Mouse (Mus musculus) gastrocnemius, adult 8-10 months (tissue): Measurements from ENCODE around the gene Ubald1. TPM values are rescaled to one million over a fixed set of nuclear protein-coding genes. Genes with fewer than 3 reads are reported as not detected.
A peak's percentile ranks its signal among the peaks of the same experiment; 100 is the strongest.

ENCODE experiments used
- DNase-seq, 2 experiments: peaks; one replicate each; pipeline ENCODE4 v3.0.0; 2022; ENCODE audit warnings: low spot score in 2 of 2
- total RNA-seq, 4 experiments: library from RNA; stranded (reverse); gene quantifications; 2 replicates each; pipeline ENCODE4 v1.2.4; 2022

Gene Ubald1
- total RNA-seq, 4 experiments from 2014 or later: 28.6 to 40.8 (median 34.3) TPM

GRCm38 (mm10) chr16:4899711-4900110, 19.6 kb upstream of the Ubald1 start:
- DNase-seq: no peak

GRCm38 (mm10) chr16:4898881-4899280, 18.8 kb upstream of the Ubald1 start:
- no peak for DNase-seq

GRCm38 (mm10) chr16:4897146-4897730, 17.1 kb upstream of the Ubald1 start:
- DNase-seq: no peak

- DNase-seq: peak in 1 of 2 experiments; percentile 52
Observed at GRCm38 (mm10) chr16:4896249-4897027, 16.3 kb upstream of the Ubald1 start.

DNA sequence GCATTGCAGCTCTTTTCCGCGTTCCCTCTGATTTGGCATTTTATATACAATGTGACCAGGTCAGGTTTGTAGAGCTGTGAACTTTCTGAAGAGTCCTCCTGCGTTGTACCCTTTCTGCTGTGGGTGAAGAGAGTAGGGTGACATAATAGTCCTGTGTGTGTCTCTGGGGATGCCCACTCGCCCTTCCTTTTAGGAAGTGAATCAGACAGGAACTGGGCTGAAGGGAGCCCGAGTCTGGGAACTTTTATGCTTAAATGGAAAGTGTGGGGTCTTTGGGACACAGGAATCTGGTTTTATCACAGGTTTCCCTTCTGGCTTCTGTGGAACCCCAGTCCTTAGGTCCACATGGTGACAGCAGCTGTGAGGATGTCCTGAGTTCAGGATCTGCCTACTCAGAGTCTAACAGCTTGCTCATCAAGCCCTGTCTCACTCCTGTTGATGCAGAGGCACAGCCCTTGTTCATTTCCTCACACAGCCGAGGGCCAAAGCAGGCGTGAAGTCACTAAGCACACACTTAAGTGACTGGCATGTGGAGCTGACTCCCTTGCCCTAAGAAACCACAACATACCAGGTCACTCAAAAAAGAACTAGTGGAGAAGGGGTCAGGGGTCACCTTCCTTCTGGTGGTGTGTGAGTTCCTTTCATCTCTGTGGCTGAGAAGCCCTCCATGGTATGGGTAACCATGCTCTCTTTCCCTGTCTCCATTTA, 14.2 kb upstream of the Ubald1 start:
- DNase-seq: no peak

DNA sequence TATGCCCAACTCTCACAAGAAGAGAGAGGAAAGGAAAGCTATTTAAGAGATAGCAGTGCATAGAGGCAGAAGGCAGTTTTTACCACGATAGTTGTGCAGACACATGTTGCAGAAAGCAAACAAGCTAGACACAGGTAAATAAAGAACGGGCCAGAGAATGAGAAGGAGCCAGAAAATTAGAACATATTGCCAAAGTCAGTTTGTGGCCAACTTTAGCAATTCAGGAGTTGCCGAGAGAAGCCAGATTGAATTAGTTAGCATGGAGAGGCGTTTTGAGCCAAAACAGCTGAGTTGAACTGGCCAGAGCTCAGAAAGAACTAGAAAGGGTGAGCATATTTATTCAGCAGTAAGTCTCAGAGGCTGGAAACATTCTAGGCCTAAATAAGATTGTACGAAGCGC, 12.1 kb upstream of the Ubald1 start:
- no peak for DNase-seq

DNA sequence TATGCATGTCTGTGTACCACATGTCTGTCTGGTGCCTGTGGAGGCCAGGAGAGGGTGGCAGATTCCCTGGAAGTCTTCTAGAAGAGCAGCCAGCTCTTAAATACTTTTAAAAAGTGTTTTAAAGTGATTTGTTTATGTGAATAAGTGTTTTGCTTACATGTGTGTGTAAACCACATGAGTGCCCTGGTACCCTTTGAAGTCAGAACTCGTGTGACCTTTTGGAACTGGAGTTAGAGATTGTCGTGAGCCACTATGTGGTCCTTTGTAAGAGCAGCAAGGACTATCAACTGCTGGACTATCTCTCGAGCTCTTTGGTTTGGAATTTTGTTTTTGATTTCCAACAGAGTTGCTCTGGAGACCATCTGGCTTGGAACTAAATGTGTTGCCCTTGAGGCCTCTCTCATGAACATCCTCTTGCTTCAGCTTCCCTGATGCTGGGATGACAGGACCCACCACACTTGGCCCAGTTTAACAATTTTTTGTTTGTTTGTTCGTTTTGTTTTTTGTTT, 10.1 kb upstream of the Ubald1 start:
- DNase-seq: no peak

GRCm38 (mm10) chr16:4886690-4887020, 6.5 kb upstream of the Ubald1 start:
- DNase-seq: no peak

DNA sequence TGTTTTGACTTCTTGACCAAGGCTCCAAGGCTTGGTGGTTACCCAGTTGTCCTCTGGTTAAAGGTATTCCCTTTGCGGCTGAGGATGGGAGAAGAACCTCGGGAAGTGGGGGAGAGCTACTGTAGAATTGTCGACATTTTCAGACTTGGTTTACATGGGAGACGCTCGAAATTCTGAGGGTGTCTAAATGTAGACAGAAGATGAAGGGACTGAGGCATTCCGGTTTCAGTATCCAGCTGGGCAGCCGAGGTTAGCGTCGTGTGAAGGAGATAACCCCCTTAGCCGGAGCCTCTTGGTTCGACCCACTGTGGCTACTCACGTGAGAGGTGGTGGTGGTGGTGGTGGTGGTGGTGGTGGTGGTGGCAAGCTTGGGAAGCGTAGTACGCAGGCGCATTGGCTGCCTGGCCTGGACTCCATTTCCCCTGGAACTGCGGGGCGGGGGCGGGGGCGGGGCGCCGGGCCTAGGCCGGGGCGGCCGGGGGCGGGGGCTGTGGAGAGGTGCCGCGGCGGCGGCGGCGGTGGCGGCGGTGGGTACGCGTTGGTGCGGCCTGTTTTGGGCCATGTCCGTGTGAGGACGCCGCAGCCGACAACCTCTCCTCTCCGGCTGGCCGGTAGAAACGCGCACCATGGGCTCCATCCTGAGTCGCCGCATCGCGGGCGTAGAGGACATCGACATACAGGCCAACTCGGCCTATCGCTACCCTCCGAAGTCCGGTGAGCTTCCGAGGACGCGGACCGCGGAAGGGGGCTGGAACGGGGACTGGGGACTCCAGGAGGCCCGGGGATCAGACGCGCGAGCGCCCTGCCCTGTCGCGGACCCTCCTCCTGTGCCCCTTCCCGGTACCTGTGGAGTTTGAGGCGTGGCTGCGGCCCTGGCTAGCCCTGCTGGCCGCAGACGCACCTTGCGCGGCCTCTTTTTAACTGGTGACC, 5.9 kb upstream of the Ubald1 start, which contains the start of gene Mgrn1:
Mgrn1 (plus strand) TSS at position 490 of the 930 bp plus-strand sequence.
- DNase-seq: peak; percentile 69 to 84

GRCm38 (mm10) chr16:4884930-4885329, 4.8 kb upstream of the Ubald1 start:
- no peak for DNase-seq

GRCm38 (mm10) chr16:4881400-4882351, 1.6 kb upstream of the Ubald1 start:
- no peak for DNase-seq

- peak; percentile 83 to 89 for DNase-seq
Observed at GRCm38 (mm10) chr16:4879708-4880124, 399 bp downstream of the Ubald1 start.

- DNase-seq: peak in 1 of 2 experiments; percentile 42
Observed at GRCm38 (mm10) chr16:4879101-4879707, 911 bp downstream of the Ubald1 start.

GRCm38 (mm10) chr16:4878192-4878885, 1.8 kb downstream of the Ubald1 start:
- no peak for DNase-seq

GRCm38 (mm10) chr16:4877701-4878100, 2.4 kb downstream of the Ubald1 start:
- no peak for DNase-seq

DNA sequence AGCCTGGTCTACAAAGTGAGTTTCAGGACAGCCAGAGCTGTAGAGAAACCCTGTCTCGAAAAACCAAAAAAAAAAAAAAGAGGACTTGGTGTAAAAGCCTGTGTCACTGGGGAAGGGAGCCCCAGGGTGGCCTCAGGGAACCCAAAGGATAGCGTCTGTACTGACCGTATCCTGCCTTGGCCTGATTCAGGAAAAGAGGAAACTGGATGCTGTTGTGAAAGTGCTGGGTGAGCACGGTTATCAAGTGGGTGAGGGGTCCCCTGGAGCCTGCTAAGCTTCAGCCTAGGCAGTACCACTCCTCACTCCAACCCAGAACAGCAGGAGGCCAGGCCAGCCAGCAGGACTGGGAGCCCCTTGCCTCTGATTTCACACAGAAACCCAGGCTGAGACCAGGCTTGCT, 2.9 kb downstream of the Ubald1 start:
- no peak for DNase-seq

DNA sequence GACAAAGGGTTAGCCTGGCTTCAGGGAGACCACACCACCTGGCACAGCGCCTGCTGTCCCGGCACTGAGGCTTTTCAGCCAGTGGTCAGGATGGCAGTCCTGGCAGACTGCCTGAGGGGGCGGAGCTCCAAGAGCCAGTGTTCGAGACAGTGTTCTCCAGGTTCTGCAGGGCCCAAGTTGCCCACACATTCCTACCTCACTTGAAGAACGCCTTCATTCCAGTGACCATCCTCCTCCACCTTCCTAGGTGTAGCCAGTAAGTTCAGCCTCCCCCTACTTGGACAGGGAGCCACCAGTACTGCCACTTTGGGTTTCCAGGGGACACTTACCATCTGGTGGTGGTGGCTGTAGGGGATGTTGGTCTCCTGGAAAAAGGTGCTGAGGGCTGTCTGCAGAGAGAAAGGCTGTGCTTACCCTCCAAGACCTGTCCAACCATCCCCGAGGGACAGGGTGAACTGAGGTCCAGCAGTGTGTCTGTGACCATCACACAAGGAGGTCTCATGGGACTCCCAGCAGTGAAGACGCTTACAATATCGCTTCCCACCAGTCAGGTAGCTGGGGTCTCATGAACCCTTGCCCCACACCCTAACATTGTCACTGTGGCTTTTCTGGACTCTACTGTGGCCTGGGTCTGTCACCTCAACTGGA, 4.0 kb downstream of the Ubald1 start:
- DNase-seq: peak in 1 of 2 experiments; percentile 45
